Mouse (Mus musculus): ENCODE measurements around the gene Leap2. TPM values are rescaled to one million over a fixed set of nuclear protein-coding genes. Genes with fewer than 3 reads are reported as not detected.

Gene Leap2
- polyA plus RNA-seq, 1 experiment = 72.2 TPM

DNA sequence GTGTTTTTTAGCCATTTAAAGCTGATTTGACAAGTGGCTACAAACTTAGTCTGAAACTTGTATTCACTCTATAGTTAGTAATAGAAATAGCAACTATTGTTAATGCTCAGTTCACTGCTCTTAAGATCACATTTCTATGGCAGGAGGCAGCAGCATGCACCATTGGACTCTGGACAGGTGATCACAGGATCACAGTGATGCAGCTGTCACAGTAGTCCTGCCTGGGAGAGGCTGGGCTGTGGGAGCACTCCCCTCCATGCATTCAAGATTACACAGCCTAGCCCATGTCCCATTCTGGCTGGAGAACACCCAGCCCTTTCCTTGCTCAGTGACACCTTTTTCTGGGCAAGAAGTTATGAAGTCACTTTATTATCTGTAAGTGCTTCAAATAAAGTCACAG is 4.9 kb downstream of the Leap2 start:
- TF ChIP-seq CTCF (IDR thresholded peaks at IDR 0.05; ENCODE audit: extremely low read depth, insufficient read length, insufficient replicate concordance, low read depth, low read length) (no peak), POLR2A (IDR thresholded peaks at IDR 0.05; ENCODE audit: low read depth, low read length) (no peak)
- H3K27me3 ChIP-seq (ENCODE audit: control insufficient read depth, insufficient read depth, low read length) = no peaks in the 10 kb centered on the region
- H3K4me3 ChIP-seq (ENCODE audit: low read depth, low read length) = no peak overlapping the region
- H3K36me3 ChIP-seq (ENCODE audit: control insufficient read depth, insufficient read depth, low read length) = peaks cover 40% of the 10 kb centered on the region
- H3K4me1 ChIP-seq (ENCODE audit: control insufficient read depth, insufficient read depth, insufficient read length, low read length) = peaks cover 4% of the 10 kb centered on the region
- peak overlapping the region; percentile 92 for H3K27ac ChIP-seq (ENCODE audit: insufficient read depth, low read depth, low read length)

DNA sequence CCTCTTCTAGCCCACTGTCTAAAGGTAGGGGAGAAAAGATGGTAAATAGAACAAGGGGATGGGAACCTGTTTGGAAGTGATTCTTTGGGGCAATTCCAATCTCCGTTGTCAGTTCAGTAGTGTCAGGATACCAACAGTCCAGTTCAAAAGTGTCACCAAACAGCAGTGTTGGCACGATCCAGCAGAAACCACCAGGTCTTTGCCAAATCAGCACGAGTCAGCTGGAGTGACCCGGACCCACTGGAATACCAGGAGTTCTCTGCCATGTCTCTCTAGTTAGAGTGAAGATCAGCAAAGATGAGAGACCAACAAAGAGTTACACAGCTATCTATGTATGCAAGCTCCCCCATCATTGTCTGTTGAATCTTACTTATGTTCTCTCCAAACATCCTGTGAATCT is 9.1 kb downstream of the Leap2 start:
- no peak overlapping the region for H3K27ac ChIP-seq (ENCODE audit: insufficient read depth, low read depth, low read length)
- H3K4me3 ChIP-seq (ENCODE audit: low read depth, low read length) = no peak overlapping the region
- TF ChIP-seq POLR2A (IDR thresholded peaks at IDR 0.05; ENCODE audit: low read depth, low read length) (no peak), CTCF (IDR thresholded peaks at IDR 0.05; ENCODE audit: extremely low read depth, insufficient read length, insufficient replicate concordance, low read depth, low read length) (no peak)
- H3K4me1 ChIP-seq (ENCODE audit: control insufficient read depth, insufficient read depth, insufficient read length, low read length) = peaks cover 4% of the 10 kb centered on the region
- no peaks in the 10 kb centered on the region for H3K27me3 ChIP-seq (ENCODE audit: control insufficient read depth, insufficient read depth, low read length)
- peaks cover 60% of the 10 kb centered on the region for H3K36me3 ChIP-seq (ENCODE audit: control insufficient read depth, insufficient read depth, low read length)
- 89% methylated on average over 4 of the region's 4 CpGs for WGBS

DNA sequence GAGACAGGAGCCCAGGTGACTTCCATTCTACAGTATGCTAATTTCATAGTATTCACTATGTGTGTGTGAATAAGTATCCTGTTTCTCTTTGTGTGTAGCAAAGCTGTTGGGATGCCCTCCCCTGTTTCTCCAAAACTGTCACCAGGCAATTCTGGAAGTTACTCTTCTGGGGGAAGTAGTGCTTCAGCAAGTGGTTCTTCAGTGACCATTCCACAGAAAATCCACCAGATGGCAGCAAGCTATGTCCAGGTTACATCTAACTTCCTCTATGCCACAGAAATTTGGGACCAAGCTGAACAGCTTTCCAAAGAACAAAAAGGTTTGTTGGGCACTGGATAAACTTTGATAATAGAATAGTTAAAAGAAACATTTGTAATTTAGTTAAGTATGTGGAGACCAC is 11.2 kb downstream of the Leap2 start:
- Histone ChIP-seq H3K27ac (ENCODE audit: insufficient read depth, low read depth, low read length) (no peak overlapping the region), H3K27me3 (ENCODE audit: control insufficient read depth, insufficient read depth, low read length) (no peaks in the 10 kb centered on the region), H3K36me3 (ENCODE audit: control insufficient read depth, insufficient read depth, low read length) (peaks cover 69% of the 10 kb centered on the region), H3K4me3 (ENCODE audit: low read depth, low read length) (no peak overlapping the region), H3K4me1 (ENCODE audit: control insufficient read depth, insufficient read depth, insufficient read length, low read length) (no peaks in the 10 kb centered on the region)
- TF ChIP-seq POLR2A (IDR thresholded peaks at IDR 0.05; ENCODE audit: low read depth, low read length) (no peak), CTCF (IDR thresholded peaks at IDR 0.05; ENCODE audit: extremely low read depth, insufficient read length, insufficient replicate concordance, low read depth, low read length) (no peak)

DNA sequence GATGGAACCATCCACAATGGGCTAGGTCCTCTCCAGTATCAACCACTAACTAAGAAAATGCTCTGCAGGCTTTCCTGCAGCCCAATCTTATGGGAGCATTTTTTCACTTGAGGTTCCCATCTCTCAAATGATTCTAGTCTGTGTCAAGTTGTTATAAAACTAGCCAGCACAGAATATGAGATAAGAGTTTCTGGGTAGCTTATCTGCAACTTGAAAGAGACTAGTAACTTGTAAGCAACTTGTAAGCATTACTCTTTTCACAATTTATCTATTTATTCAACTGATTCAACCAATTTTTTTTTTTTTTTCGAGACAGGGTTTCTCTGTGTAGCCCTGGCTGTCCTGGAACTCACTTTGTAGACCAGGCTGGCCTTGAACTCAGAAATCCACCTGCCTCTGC is 19.3 kb downstream of the Leap2 start:
- TF ChIP-seq CTCF (IDR thresholded peaks at IDR 0.05; ENCODE audit: extremely low read depth, insufficient read length, insufficient replicate concordance, low read depth, low read length) (no peak), POLR2A (IDR thresholded peaks at IDR 0.05; ENCODE audit: low read depth, low read length) (no peak)

DNA sequence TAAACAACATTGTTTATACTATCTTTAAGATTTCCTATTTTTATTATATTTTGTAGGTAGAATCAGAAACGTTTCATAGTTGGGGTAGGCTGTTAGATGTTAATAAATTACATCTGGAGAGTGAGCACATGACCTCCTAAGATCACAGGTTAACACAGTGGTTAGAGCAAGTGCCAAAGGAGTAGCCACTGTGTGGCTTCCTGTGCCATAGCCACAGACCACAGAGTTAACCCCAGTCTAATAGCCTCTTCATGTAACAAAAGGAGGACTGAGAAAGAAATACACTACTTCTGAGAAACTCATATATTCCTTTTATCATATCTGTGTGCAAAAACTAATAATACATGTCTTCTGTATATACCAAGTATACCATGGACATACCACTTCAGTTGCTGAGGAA is 29.1 kb downstream of the Leap2 start:
- Histone ChIP-seq H3K27me3 (ENCODE audit: control insufficient read depth, insufficient read depth, low read length) (no peaks in the 10 kb centered on the region), H3K4me1 (ENCODE audit: control insufficient read depth, insufficient read depth, insufficient read length, low read length) (no peaks in the 10 kb centered on the region), H3K27ac (ENCODE audit: insufficient read depth, low read depth, low read length) (no peak overlapping the region), H3K4me3 (ENCODE audit: low read depth, low read length) (no peak overlapping the region), H3K36me3 (ENCODE audit: control insufficient read depth, insufficient read depth, low read length) (peaks cover 40% of the 10 kb centered on the region)
- TF ChIP-seq CTCF (IDR thresholded peaks at IDR 0.05; ENCODE audit: extremely low read depth, insufficient read length, insufficient replicate concordance, low read depth, low read length) = no peak
- TF ChIP-seq POLR2A (IDR thresholded peaks at IDR 0.05; ENCODE audit: low read depth, low read length) = no peak
- 56% methylated on average over 1 of the region's 1 CpGs for WGBS

More for the DNA sequence above, 19.3 kb downstream of the Leap2 start:
- Histone ChIP-seq H3K4me3 (ENCODE audit: low read depth, low read length) (no peak overlapping the region), H3K4me1 (ENCODE audit: control insufficient read depth, insufficient read depth, insufficient read length, low read length) (no peaks in the 10 kb centered on the region), H3K27me3 (ENCODE audit: control insufficient read depth, insufficient read depth, low read length) (no peaks in the 10 kb centered on the region), H3K36me3 (ENCODE audit: control insufficient read depth, insufficient read depth, low read length) (peaks cover 57% of the 10 kb centered on the region), H3K27ac (ENCODE audit: insufficient read depth, low read depth, low read length) (no peak overlapping the region)
- WGBS = 64% methylated on average over 1 of the region's 1 CpGs

DNA sequence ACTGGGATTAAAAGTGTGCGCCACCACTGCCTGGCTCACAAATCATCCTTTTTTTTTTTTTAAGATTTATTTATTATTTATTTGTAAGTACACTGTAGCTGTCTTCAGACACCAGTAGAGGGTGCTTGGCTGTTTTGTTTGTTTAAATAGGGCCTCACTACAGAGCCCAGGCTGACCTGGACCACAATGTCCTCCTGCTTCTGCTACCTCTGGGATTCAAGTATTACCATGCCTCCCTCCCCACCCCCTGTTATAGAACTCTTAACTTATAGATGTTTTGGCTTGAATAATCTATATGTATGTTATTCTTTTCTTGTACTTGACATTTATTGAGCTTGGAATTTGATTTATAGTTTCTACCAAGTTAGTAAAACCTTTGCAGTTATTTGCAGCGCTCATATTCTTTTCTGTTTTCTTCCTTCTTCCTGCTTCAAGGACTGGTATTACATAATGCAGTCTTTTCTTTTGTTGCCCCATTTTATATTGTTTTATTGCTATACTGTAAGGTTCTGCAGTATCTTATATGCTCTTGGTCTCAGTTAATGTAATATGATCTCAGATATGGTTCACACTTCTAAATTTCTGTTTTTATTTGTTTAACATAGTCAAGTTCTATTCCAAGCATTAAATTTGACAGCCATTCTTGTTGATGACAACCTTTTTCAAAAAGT is 39.1 kb downstream of the Leap2 start:
- peaks cover 18% of the 10 kb centered on the region for H3K36me3 ChIP-seq (ENCODE audit: control insufficient read depth, insufficient read depth, low read length)
- H3K4me1 ChIP-seq (ENCODE audit: control insufficient read depth, insufficient read depth, insufficient read length, low read length) = no peaks in the 10 kb centered on the region
- TF ChIP-seq POLR2A (IDR thresholded peaks at IDR 0.05; ENCODE audit: low read depth, low read length) = no peak
- TF ChIP-seq CTCF (IDR thresholded peaks at IDR 0.05; ENCODE audit: extremely low read depth, insufficient read length, insufficient replicate concordance, low read depth, low read length) = no peak; the same call in 1 of the 2 replicates
- H3K27ac ChIP-seq (ENCODE audit: insufficient read depth, low read depth, low read length) = no peak overlapping the region
- 50% methylated on average over 2 of the region's 2 CpGs for WGBS
- no peaks in the 10 kb centered on the region for H3K27me3 ChIP-seq (ENCODE audit: control insufficient read depth, insufficient read depth, low read length)
- H3K4me3 ChIP-seq (ENCODE audit: low read depth, low read length) = no peak overlapping the region

DNA sequence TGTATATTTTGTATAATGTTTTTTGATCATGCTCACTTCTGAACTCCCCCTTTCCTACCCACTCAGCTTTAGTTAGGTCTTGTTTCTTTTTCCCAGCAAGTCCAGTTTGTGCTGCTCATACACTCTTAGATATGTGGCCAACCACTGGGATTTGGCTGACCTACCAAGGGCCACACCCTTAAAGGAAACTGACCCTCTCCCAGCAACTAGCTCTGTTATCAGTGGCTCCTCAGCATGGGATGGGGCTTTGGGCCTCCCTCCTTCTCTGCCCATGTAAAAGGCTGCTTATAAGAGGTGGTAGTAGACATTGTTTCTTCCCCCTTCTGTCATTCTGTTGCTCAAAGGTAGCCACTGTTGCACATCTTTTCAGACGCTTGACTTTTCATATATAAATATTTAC is 44.1 kb downstream of the Leap2 start:
- H3K36me3 ChIP-seq (ENCODE audit: control insufficient read depth, insufficient read depth, low read length) = peaks cover 30% of the 10 kb centered on the region
- H3K4me3 ChIP-seq (ENCODE audit: low read depth, low read length) = no peak overlapping the region
- no peak overlapping the region for H3K27ac ChIP-seq (ENCODE audit: insufficient read depth, low read depth, low read length)
- H3K4me1 ChIP-seq (ENCODE audit: control insufficient read depth, insufficient read depth, insufficient read length, low read length) = no peaks in the 10 kb centered on the region
- WGBS = 68% methylated on average over 1 of the region's 1 CpGs
- no peaks in the 10 kb centered on the region for H3K27me3 ChIP-seq (ENCODE audit: control insufficient read depth, insufficient read depth, low read length)
- TF ChIP-seq POLR2A (IDR thresholded peaks at IDR 0.05; ENCODE audit: low read depth, low read length) (no peak), CTCF (IDR thresholded peaks at IDR 0.05; ENCODE audit: extremely low read depth, insufficient read length, insufficient replicate concordance, low read depth, low read length) (no peak)

Other genes starting within 250 kb of the Leap2 start
- 13.3 and 18.6 TPM in 2 replicates for gene Hspa4, start 122.7 kb downstream of the Leap2 start, polyA plus RNA-seq (2012; rRNA removed)
- gene Zcchc10, start 98.5 kb downstream of the Leap2 start, polyA plus RNA-seq (2012; rRNA removed) = 1.0 and 1.7 TPM in 2 replicates
- gene Aff4, start 72.3 kb downstream of the Leap2 start, polyA plus RNA-seq (2012; rRNA removed) = 3.2 and 6.6 TPM in 2 replicates
- 727 and 1,116 TPM in 2 replicates for gene Uqcrq, start 7.7 kb upstream of the Leap2 start, polyA plus RNA-seq (2012; rRNA removed)
- gene Gdf9, start 7.9 kb upstream of the Leap2 start, polyA plus RNA-seq (2012; rRNA removed) = 0.80 and 1.3 TPM in 2 replicates
- gene Gm10447, start 33.9 kb upstream of the Leap2 start, polyA plus RNA-seq (2012; rRNA removed) = 0.04 TPM in 1 of 2 replicates, not detected in the other
- gene Shroom1, start 34.0 kb upstream of the Leap2 start, polyA plus RNA-seq (2012; rRNA removed) = 2.6 and 3.0 TPM in 2 replicates
- not detected in 2 replicates for gene Gm9837, start 47.3 kb upstream of the Leap2 start, polyA plus RNA-seq (2012; rRNA removed)
- gene Gm9945, start 57.0 kb upstream of the Leap2 start, polyA plus RNA-seq (2012; rRNA removed) = not detected in 2 replicates
- 9.7 and 61.2 TPM in 2 replicates for gene Sowaha, start 57.1 kb upstream of the Leap2 start, polyA plus RNA-seq (2012; rRNA removed)
- gene Sept8, start 96.1 kb upstream of the Leap2 start, polyA plus RNA-seq (2012; rRNA removed) = 6.4 and 9.7 TPM in 2 replicates
- gene Kif3a, start 144.2 kb upstream of the Leap2 start, polyA plus RNA-seq (2012; rRNA removed) = 0.72 and 0.89 TPM in 2 replicates
- not detected in 2 replicates for gene Il4, start 195.5 kb upstream of the Leap2 start, polyA plus RNA-seq (2012; rRNA removed)
- gene Il13, start 211.5 kb upstream of the Leap2 start, polyA plus RNA-seq (2012; rRNA removed) = 0.30 and 0.41 TPM in 2 replicates

All from small intestine, adult 2 months (tissue).